Mouse (Mus musculus) macrophage (primary cell): ENCODE measurements around the gene Aspscr1. TPM values are rescaled to one million over a fixed set of nuclear protein-coding genes. Genes with fewer than 3 reads are reported as not detected.

ENCODE experiments used
- H3K27ac ChIP-seq: fragments of 350-480 bp; formaldehyde crosslinking; 2 replicates; pipeline ENCODE4 v1.9.0; 2021
- H3K36me3 ChIP-seq: fragments of 350-480 bp; formaldehyde crosslinking; 2 replicates; pipeline ENCODE4 v1.9.0; 2021; ENCODE audit errors: inconsistent target
- H3K4me3 ChIP-seq: fragments of 350-480 bp; formaldehyde crosslinking; 2 replicates; pipeline ENCODE4 v1.9.0; 2021; ENCODE audit errors: inconsistent target
- H3K79me2 ChIP-seq: fragments of 350-480 bp; formaldehyde crosslinking; 2 replicates; pipeline ENCODE4 v1.9.0; 2021; ENCODE audit errors: inconsistent target
- WGBS: methylation state at CpG from one replicate; pipeline ENCODE4 v1.1.7; 2026; ENCODE audit warnings: inconsistent platforms; ENCODE audit not compliant: missing documents; 5-methylcytosine and 5-hydroxymethylcytosine counted together
- polyA plus RNA-seq: library from polyadenylated mRNA; stranded (reverse); fragments of 250-400 nt; gene quantifications from 3 replicates; pipeline ENCODE4 v1.2.4, GENCODE M21; 2018; ENCODE audit warnings: inconsistent platforms

Gene Aspscr1
- polyA plus RNA-seq, 1 experiment from 2014 or later, result 21.6 TPM

DNA sequence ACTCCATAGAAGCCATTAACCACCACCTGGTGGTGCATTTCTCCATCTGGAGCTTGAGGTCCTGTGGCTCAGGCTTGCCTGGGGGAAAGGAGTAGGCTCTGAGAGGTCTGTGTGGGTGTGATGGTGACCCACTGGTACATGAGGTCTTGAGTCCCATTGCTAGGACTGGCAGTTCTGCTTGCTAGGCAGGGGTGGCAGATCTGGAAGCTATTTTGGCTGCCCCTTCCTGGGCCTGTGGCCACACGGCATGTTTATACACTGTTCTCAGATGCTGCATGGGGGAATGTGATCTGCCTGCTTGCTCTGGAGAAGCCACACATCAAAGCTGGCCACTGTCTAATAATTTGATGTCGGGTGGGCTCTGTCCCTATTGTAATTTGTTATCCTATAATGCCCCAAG lies 11.3 kb downstream of the Aspscr1 start:
- Histone ChIP-seq H3K27ac (no peak overlapping the region), H3K79me2 (peaks cover 5% of the 10 kb centered on the region; the same call in 1 of the 2 replicates), H3K4me3 (no peak overlapping the region), H3K36me3 (peaks cover 59% of the 10 kb centered on the region)
- WGBS, result 100% methylated on average over 2 of the region's 2 CpGs

DNA sequence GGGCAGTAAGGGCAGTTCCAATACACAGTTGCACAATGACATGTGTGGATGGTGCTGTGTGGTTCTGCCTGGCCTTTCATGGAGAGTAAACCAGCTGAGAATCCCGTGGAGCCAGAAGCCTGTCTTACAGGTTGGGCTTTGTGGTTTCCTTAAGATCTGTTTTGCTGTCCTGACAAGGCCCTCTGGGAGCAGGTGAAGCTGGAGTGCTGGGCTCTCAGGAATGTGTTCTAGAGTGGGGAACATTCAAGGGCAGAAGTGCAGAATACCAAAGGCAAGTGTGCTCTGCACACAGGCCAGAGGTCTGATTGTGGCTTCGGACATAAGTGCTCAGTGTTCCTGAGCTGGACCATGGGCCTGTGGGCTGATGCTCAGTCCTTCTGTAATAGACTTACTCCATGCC lies 11.9 kb downstream of the Aspscr1 start:
- H3K36me3 ChIP-seq, result peaks cover 57% of the 10 kb centered on the region
- H3K4me3 ChIP-seq, result no peak overlapping the region
- H3K27ac ChIP-seq, result no peak overlapping the region
- WGBS, result 89% methylated on average over 2 of the region's 2 CpGs
- peaks cover 5% of the 10 kb centered on the region; the same call in 1 of the 2 replicates for H3K79me2 ChIP-seq

DNA sequence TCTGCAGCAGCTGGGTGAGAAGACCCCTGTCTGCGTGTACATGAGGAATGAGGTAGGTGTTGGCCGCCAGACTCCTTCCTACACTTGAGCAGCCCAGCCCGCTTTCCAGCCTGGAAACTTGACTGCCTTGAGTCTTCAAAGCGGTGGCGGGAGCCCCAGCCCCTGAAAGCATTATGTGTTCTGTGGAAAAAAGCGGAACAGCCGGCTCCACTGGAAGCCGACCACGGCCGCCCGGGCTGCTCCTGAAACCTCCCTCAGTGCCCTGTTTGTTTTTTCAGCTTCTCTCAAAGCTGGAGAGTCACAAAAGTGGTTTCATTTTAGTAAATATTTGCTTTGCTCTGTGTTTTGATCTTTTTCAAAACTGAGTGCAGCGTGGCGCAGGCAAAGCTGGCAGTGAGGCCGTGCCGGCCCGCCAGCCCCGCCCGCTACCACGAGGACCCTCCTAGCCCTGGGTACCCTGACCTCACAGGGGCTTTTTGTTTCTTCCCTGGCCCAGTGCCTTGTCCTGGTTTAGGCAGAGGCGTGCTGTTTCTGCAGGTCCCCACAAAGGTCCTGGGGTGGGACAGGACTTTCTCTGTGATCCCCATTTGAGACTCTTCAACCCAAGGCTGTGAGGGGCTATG lies 14.0 kb downstream of the Aspscr1 start:
- WGBS, result 96% methylated on average over 20 of the region's 20 CpGs
- H3K79me2 ChIP-seq, result peaks cover 5% of the 10 kb centered on the region; the same call in 1 of the 2 replicates
- no peak overlapping the region for H3K27ac ChIP-seq
- H3K4me3 ChIP-seq, result no peak overlapping the region
- H3K36me3 ChIP-seq, result peaks cover 37% of the 10 kb centered on the region; the same call in 1 of the 2 replicates

GRCm38 (mm10) chr11:120689365-120689764 lies 16.6 kb downstream of the Aspscr1 start:
- H3K4me3 ChIP-seq, result no peak overlapping the region
- H3K79me2 ChIP-seq, result peaks cover 2% of the 10 kb centered on the region; the same call in 1 of the 2 replicates
- 42% methylated on average over 3 of the region's 3 CpGs for WGBS
- no peak overlapping the region for H3K27ac ChIP-seq
- H3K36me3 ChIP-seq, result peaks cover 37% of the 10 kb centered on the region; the same call in 1 of the 2 replicates

- Histone ChIP-seq H3K79me2 (no peaks in the 10 kb centered on the region; the same call in 1 of the 2 replicates), H3K27ac (peak overlapping the region; percentile 16), H3K36me3 (peaks cover 40% of the 10 kb centered on the region; the same call in 1 of the 2 replicates), H3K4me3 (no peak overlapping the region)
- 77% methylated on average over 4 of the region's 4 CpGs for WGBS
Measured at GRCm38 (mm10) chr11:120692471-120693011, 19.8 kb downstream of the Aspscr1 start.

- H3K27ac ChIP-seq, result no peak overlapping the region
- H3K4me3 ChIP-seq, result no peak overlapping the region
- 97% methylated on average over 3 of the region's 3 CpGs for WGBS
- H3K79me2 ChIP-seq, result no peaks in the 10 kb centered on the region; the same call in 1 of the 2 replicates
- H3K36me3 ChIP-seq, result peaks cover 38% of the 10 kb centered on the region; the same call in 1 of the 2 replicates
Measured at GRCm38 (mm10) chr11:120693461-120693860, 20.7 kb downstream of the Aspscr1 start.

DNA sequence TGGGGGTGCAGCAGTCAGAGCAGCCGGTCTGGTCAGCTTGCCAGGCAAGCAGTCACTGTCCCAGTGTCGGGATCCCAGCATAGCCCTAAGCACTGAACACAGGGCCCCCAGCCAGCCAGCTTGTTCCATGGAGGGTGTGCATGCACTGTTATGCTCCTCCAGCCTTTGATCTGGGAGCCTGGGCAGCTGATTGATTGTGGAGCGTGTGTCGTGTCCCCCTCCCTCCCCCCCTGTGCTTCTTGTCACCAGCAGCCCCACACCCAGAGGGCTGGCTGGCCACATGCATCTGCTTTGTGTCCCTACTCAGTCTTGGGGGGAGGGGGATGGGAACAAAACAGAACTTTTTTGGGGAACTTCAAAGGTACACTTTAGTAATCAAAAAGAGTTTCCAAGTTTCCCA lies 22.4 kb downstream of the Aspscr1 start:
- Histone ChIP-seq H3K79me2 (no peaks in the 10 kb centered on the region; the same call in 1 of the 2 replicates), H3K36me3 (peaks cover 29% of the 10 kb centered on the region; the same call in 1 of the 2 replicates)

DNA sequence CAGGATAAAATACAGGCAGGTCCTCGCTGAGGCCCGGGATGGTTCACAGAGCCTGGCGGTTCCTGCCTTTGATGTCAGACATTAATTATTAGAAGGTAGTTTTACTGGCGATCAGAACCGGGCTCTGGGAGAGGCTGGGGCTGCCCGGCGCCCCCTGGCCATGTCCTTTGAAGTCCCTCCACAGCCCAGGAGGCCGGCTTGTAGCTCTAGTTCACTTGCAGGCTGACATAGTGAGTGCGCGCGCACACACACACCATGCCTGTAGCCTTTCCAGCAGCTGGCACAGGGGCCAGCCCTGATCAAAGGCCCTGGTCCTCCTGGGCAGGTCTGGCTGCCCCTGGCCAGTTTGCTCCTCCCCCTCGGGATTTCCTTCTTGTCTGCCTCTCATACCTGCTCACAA lies 22.9 kb downstream of the Aspscr1 start:
- peaks cover 31% of the 10 kb centered on the region; the same call in 1 of the 2 replicates for H3K36me3 ChIP-seq

More for the DNA sequence above, 22.4 kb downstream of the Aspscr1 start:
- 97% methylated on average over 4 of the region's 4 CpGs for WGBS
- Histone ChIP-seq H3K4me3 (no peak overlapping the region), H3K27ac (no peak overlapping the region)

DNA sequence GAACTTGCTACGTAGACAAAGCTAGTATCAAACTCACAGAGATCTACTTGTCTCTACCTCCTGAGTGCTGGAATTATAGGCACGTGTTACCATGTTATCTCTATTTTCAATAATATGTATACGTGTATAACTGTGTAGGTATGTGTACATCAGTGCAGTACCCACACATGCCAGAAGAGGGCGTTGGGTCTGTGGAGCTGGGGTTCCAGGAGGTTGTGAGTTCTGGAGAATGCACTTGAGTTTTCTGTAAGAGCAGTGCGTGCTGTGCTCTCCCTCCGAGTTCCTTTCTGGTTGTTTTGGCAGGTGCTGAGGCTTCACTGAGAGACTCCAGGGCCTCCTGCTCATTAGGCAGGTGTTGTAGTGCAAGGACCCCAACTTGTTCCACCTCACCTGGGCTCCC lies 23.8 kb downstream of the Aspscr1 start:
- Histone ChIP-seq H3K27ac (no peak overlapping the region), H3K36me3 (peaks cover 41% of the 10 kb centered on the region; the same call in 1 of the 2 replicates), H3K79me2 (no peaks in the 10 kb centered on the region; the same call in 1 of the 2 replicates), H3K4me3 (no peak overlapping the region)
- WGBS, result 97% methylated on average over 6 of the region's 6 CpGs

More for the DNA sequence above, 22.9 kb downstream of the Aspscr1 start:
- no peak overlapping the region for H3K4me3 ChIP-seq
- 90% methylated on average over 12 of the region's 12 CpGs for WGBS
- no peak overlapping the region for H3K27ac ChIP-seq
- no peaks in the 10 kb centered on the region; the same call in 1 of the 2 replicates for H3K79me2 ChIP-seq

- no peak overlapping the region for H3K27ac ChIP-seq
- H3K4me3 ChIP-seq, result no peak overlapping the region
- H3K36me3 ChIP-seq, result peaks cover 52% of the 10 kb centered on the region; the same call in 1 of the 2 replicates
Measured at GRCm38 (mm10) chr11:120697741-120698140, 25.0 kb downstream of the Aspscr1 start.

DNA sequence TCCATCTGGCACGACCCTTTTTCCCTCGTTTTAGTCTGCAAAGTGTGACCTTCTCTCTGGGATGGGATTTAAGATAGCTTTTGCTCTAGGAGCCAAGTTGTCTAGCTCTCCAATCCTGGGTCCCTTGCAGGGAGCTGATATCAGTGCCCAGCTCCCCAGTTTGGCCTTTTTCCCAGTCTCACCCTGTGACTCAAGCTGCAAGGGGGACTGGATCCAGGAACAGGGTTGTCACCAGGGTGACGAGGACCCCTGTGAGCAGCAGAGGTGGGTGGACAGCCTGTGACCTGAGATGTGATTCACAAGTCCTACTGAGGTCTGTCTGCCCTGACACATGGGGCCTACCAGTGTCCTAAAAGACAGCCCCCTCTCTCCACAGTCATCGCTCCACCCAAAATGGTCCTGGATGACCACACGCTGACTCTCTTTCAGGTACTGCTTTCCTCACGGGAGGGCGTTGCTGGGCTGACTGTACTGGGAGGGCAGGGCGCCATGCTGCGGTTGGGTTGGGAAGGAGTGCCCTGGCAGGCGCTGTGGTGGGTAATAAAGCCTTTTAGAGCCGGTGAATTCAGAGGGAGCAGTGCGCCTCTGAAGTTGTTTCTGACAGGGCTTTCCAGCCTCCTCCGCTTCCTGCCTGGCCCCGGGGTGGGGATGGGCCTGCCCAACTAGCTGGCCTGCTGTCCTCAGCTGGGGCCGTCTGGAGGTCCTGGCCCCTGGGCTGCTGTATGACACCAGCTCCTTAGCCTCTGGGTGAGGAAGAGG lies 31.1 kb downstream of the Aspscr1 start:
- H3K79me2 ChIP-seq, result no peaks in the 10 kb centered on the region
- 96% methylated on average over 15 of the region's 15 CpGs for WGBS
- H3K27ac ChIP-seq, result no peak overlapping the region
- H3K36me3 ChIP-seq, result peaks cover 34% of the 10 kb centered on the region; the same call in 1 of the 2 replicates
- no peak overlapping the region for H3K4me3 ChIP-seq

More at GRCm38 (mm10) chr11:120697741-120698140, 25.0 kb downstream of the Aspscr1 start:
- 91% methylated on average over 10 of the region's 10 CpGs for WGBS
- no peaks in the 10 kb centered on the region; the same call in 1 of the 2 replicates for H3K79me2 ChIP-seq

DNA sequence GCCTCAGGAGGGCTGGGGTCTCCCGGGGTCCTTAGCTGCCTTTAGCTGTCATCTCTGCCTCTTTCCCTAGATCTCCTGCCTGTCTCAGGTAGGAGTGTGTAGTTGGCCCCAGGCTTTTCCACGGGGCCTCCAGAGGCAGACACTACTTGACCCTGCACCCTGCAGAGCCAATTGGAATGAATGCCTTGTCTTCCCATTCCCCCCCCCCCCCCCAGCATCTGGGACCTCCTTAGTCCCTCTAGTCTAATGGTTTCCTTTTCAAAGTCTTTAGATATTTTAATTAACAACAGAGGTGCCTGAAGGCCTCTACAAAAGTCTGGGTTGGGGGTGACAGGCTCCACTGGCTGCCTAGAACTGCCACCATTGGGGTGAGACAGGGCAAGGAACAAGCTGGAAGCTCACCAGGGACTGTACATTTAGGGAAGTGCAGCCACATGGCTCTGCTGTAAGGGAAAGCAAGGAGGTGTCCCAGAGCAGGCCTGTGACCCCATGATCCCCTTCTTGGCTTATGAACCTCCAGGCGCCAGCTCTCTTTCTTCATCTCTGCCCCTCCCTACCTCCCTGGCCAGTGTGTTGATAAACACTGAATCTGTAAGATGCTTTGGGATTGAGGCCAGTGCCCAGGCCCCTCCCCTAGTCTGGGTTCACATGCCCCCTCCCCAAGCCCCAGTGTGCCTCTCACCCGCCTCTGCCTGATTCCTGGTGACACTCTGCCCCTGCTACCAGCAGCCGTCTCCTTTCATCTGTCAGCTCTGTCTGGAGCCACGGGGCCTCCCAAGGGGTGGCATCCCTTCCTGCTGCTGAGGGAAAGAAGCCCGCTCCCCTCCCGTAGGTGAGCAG lies 31.9 kb downstream of the Aspscr1 start:
- Histone ChIP-seq H3K79me2 (no peaks in the 10 kb centered on the region), H3K36me3 (peaks cover 34% of the 10 kb centered on the region; the same call in 1 of the 2 replicates), H3K27ac (no peak overlapping the region), H3K4me3 (no peak overlapping the region)
- WGBS, result 87% methylated on average over 8 of the region's 8 CpGs

GRCm38 (mm10) chr11:120706120-120706519 lies 33.3 kb downstream of the Aspscr1 start:
- no peak overlapping the region for H3K27ac ChIP-seq
- no peak overlapping the region for H3K4me3 ChIP-seq
- no peaks in the 10 kb centered on the region for H3K79me2 ChIP-seq
- H3K36me3 ChIP-seq, result peaks cover 35% of the 10 kb centered on the region
- whole genome bisulfite sequencing, result 90% methylated on average over 5 of the region's 5 CpGs

- Histone ChIP-seq H3K27ac (no peak overlapping the region), H3K4me3 (no peak overlapping the region), H3K36me3 (peaks cover 24% of the 10 kb centered on the region), H3K79me2 (no peaks in the 10 kb centered on the region)
- 90% methylated on average over 9 of the region's 12 CpGs for WGBS
Measured at GRCm38 (mm10) chr11:120707225-120707624, 34.5 kb downstream of the Aspscr1 start.
